Mouse (Mus musculus) stomach, embryonic 16.5 days (tissue): ENCODE measurements around the gene S100a7a. TPM values are rescaled to one million over a fixed set of nuclear protein-coding genes. Genes with fewer than 3 reads are reported as not detected.

ENCODE experiments used
- ATAC-seq: fragments of 200-750 bp; cut with Nextera tagmentation; 2 replicates; pipeline ENCODE4 v1.8.0; 2017; ENCODE audit warnings: moderate number of reproducible peaks, moderate TSS enrichment; ENCODE audit not compliant: insufficient read depth, low FRiP score
- H3K27ac ChIP-seq: fragments of 300-500 bp; sonication (generic); 2 replicates; pipeline ENCODE4 v1.5.1; 2014; ENCODE audit warnings: low read length
- H3K27me3 ChIP-seq: fragments of 300-500 bp; sonication (generic); 2 replicates; pipeline ENCODE4 v1.6.1; 2014; ENCODE audit warnings: low read length, control low read depth, mixed read lengths; ENCODE audit not compliant: control insufficient read depth, insufficient read depth
- H3K36me3 ChIP-seq: fragments of 300-500 bp; sonication (generic); 2 replicates; pipeline ENCODE4 v1.6.1; 2014; ENCODE audit warnings: low read length; ENCODE audit not compliant: control insufficient read depth, insufficient read depth
- H3K4me1 ChIP-seq: fragments of 300-500 bp; sonication (generic); 2 replicates; pipeline ENCODE4 v1.6.1; 2014; ENCODE audit warnings: low read length, control low read depth, mixed read lengths; ENCODE audit not compliant: control insufficient read depth, insufficient read depth
- H3K4me2 ChIP-seq: fragments of 300-500 bp; sonication (generic); 2 replicates; pipeline ENCODE4 v1.6.1; 2014; ENCODE audit warnings: low read depth, low read length, mixed read lengths
- H3K4me3 ChIP-seq: fragments of 300-500 bp; sonication (generic); replicated peaks from 2 replicates; pipeline ENCODE4 v1.5.1; 2014; ENCODE audit warnings: mild to moderate bottlenecking, low read length
- H3K9ac ChIP-seq: fragments of 300-500 bp; sonication (generic); 2 replicates; pipeline ENCODE4 v1.6.1; 2014; ENCODE audit warnings: low read length
- H3K9me3 ChIP-seq: fragments of 300-500 bp; sonication (generic); replicated peaks from 2 replicates; pipeline ENCODE4 v1.6.1; 2016; ENCODE audit warnings: low read length, control low read depth; ENCODE audit not compliant: control insufficient read depth
- WGBS: fragments of 180-500 bp; shearing (Covaris S2); extraction: QIAGEN DNeasy Blood & Tissue Kit; methylation state at CpG from one replicate; pipeline ENCODE4 v1.1.7; 2014; 5-methylcytosine and 5-hydroxymethylcytosine counted together
- polyA plus RNA-seq: library from polyadenylated mRNA; unstranded; fragments of >200 nt; fragmentation: Nextera tagmentation; extraction: Ambion mirVana; gene quantifications from 2 replicates; pipeline ENCODE4 v1.2.1, GENCODE M21; 2015

The S100a7a gene
- polyA plus RNA-seq, result 9.8 and 29.5 TPM in 2 replicates

DNA sequence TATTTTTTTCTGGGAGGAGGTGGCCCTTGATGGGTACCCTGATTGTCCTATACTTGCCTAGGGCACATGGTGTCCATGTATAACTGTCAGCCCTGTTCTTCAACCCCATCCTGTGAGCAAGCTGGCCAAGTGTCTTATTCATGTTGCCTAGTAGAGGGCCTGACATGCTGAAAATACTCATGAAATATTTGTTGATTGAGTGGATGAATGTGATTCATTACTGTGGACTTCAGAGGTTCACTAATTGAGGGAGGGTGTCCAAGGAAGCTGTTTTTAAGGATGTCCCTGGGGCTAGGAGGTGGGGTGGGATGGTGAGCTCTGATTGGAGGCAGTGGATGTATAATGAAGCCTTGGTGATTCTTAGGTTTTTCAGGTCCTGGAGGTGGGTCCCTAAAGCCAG is at the start of gene S100a7a:
TSS of gene S100a7a (plus strand) at position 301 of the 400 bp plus-strand sequence.
- Histone ChIP-seq H3K4me1 (no peaks in the 10 kb centered on the region), H3K4me2 (no peak within 1 kb of the TSS), H3K4me3 (no peak within 1 kb of the TSS), H3K9me3 (no peaks in the 10 kb centered on the region), H3K27ac (no peak within 1 kb of the TSS), H3K36me3 (no peaks in the 10 kb centered on the region), H3K27me3 (no peaks in the 10 kb centered on the region), H3K9ac (no peak within 1 kb of the TSS)
- no peak for ATAC-seq

DNA sequence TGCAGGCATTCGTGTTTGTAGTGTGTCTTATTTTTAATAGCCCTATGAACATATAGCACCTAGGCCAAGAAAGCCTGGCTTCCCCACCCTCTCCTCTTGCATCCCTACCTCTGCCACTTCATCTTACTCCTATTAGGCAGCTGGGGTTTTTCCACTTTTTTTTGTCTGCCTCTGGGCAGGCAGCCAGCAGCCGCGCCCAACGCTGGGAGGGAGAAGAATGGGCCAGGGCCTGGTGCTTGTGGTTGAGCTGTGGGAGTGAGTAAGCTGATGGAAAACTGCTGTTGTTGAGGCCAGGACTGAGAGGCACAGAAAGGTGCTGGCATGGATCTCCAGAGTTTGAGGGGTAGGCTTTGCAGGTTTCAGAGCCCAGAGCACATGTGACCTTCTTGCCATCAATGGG is 49.4 kb upstream of the S100a7a start:
- H3K36me3 ChIP-seq, result no peaks in the 10 kb centered on the region
- peak; percentile 86 for ATAC-seq

DNA sequence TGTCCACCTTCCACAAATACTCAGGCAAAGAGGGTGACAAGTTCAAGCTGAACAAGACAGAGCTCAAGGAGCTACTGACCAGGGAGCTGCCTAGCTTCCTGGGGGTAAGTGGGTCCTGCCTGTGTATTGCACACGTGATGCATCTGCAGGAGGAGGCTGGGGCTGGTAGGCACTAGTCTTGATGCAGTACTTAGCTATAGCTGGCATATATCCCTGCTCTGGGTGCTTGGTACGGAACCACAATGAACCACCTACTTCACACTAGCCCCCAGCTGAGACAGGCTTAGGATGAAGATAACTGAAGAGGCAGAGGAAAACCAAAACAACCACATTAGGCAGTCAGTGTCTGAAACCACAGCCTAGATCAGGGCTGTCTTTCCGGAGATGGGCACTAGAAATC is 48.8 kb upstream of the S100a7a start:
- Histone ChIP-seq H3K9ac (no peak overlapping the region), H3K4me2 (no peak overlapping the region), H3K27me3 (no peaks in the 10 kb centered on the region), H3K9me3 (no peaks in the 10 kb centered on the region), H3K27ac (peak overlapping the region; percentile 89), H3K4me1 (peaks cover 37% of the 10 kb centered on the region), H3K4me3 (no peak overlapping the region), H3K36me3 (no peaks in the 10 kb centered on the region)
- no peak for ATAC-seq
- 71% methylated on average over 3 of the region's 3 CpGs for WGBS

More for the DNA sequence above, 49.4 kb upstream of the S100a7a start:
- H3K27me3 ChIP-seq, result no peaks in the 10 kb centered on the region
- H3K9me3 ChIP-seq, result no peaks in the 10 kb centered on the region
- WGBS, result 11% methylated on average over 4 of the region's 4 CpGs
- H3K9ac ChIP-seq, result no peak overlapping the region; the same call in 1 of the 2 replicates
- no peak overlapping the region for H3K4me2 ChIP-seq
- H3K4me3 ChIP-seq, result no peak overlapping the region
- H3K27ac ChIP-seq, result peak overlapping the region; percentile 89
- H3K4me1 ChIP-seq, result peaks cover 37% of the 10 kb centered on the region

DNA sequence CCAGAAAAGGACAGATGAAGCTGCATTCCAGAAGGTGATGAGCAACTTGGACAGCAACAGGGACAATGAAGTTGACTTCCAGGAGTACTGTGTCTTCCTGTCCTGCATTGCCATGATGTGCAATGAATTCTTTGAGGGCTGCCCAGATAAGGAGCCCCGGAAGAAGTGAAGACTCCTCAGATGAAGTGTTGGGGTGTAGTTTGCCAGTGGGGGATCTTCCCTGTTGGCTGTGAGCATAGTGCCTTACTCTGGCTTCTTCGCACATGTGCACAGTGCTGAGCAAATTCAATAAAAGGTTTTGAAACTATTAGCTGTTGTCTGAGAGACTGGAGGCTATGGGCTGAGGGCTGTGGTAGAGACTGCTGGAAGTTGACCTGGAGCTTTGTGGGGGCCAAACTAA is 48.1 kb upstream of the S100a7a start:
- Histone ChIP-seq H3K4me2 (no peak overlapping the region), H3K4me3 (no peak overlapping the region), H3K9ac (no peak overlapping the region), H3K36me3 (no peaks in the 10 kb centered on the region), H3K4me1 (peaks cover 31% of the 10 kb centered on the region), H3K27ac (peak overlapping the region; percentile 89), H3K9me3 (no peaks in the 10 kb centered on the region), H3K27me3 (no peaks in the 10 kb centered on the region)
- 72% methylated on average over 2 of the region's 2 CpGs for WGBS
- ATAC-seq, result no peak; the same call in 1 of the 2 replicates

DNA sequence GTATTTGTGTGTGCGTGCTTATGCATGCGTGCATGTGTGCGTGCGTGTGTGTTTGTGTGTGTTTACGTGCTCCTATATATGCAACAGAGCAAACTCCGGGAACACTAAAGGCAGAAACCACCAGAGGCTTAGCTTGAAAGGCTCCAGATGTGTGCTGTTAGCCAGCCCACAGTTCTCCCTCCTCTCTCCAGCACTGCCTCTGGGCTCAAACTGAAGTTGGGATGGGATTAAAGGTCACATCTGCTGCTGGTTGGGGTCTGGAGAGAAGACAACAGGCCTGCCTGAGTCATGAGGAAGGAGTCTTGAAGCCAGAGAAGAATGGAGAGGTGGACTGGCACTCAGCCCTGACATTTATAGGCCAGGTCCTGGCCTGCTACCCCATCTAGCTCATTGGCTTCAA is 47.6 kb upstream of the S100a7a start:
- WGBS, result 67% methylated on average over 6 of the region's 6 CpGs

DNA sequence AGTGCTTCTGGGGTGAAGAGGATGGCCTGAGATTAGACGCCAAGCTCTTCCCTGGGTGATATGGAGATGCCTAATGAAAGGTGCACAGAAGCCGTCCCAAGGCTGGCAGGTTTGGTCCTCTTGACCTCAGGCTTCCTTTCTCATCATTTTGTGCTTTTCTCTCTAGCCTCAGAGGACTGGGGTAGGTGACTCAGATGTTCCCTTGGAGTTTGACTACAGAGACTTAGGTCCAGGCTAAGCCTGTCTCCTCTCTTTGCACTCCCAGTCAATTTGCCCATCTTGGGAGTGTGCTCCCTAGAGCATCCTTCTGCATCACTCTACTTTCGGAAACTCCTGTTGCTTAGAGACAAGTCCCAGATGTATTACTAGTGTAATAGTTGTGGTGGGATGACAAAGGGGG is 46.5 kb upstream of the S100a7a start:
- ATAC-seq, result no peak
- WGBS, result 90% methylated on average over 3 of the region's 3 CpGs
- Histone ChIP-seq H3K27me3 (no peaks in the 10 kb centered on the region), H3K4me1 (peaks cover 31% of the 10 kb centered on the region), H3K27ac (no peak overlapping the region), H3K4me3 (no peak overlapping the region), H3K9me3 (no peaks in the 10 kb centered on the region), H3K4me2 (no peak overlapping the region), H3K9ac (no peak overlapping the region), H3K36me3 (no peaks in the 10 kb centered on the region)

More for the DNA sequence above, 47.6 kb upstream of the S100a7a start:
- H3K27ac ChIP-seq, result peak overlapping the region; percentile 89
- H3K4me1 ChIP-seq, result peaks cover 29% of the 10 kb centered on the region
- no peak overlapping the region for H3K4me3 ChIP-seq
- H3K27me3 ChIP-seq, result no peaks in the 10 kb centered on the region
- H3K4me2 ChIP-seq, result no peak overlapping the region
- no peaks in the 10 kb centered on the region for H3K9me3 ChIP-seq
- ATAC-seq, result peak; percentile 71
- H3K36me3 ChIP-seq, result no peaks in the 10 kb centered on the region
- H3K9ac ChIP-seq, result no peak overlapping the region

DNA sequence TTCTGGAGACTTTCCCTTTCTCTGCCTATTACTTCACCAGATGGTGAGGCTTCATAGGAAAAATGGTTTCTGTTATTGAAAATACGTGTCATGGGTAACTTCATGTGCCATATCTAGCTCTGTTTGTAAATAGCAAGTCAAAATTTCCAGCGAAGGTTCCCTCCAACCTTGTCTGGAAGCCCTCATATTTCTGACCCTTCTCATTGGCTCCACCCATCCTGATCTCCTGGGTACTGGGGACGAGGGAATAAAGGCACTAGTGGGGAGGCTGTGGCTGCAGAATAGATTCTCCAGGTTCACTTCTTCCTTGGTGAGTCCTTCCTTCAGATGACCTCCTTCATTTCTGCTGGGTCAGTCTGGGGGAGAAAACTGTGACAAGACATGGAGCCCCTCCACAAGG is 45.6 kb upstream of the S100a7a start, which contains the start of gene S100a5:
TSS of gene S100a5 (plus strand) at position 301 of the 400 bp plus-strand sequence.
- Histone ChIP-seq H3K9me3 (no peaks in the 10 kb centered on the region), H3K9ac (0 out of 2 replicates have a peak within 1 kb of the TSS, but pooled peaks have one; percentile 0), H3K27ac (no peak within 1 kb of the TSS), H3K36me3 (no peaks in the 10 kb centered on the region), H3K4me2 (no peak within 1 kb of the TSS), H3K4me3 (no peak within 1 kb of the TSS), H3K27me3 (no peaks in the 10 kb centered on the region), H3K4me1 (peaks cover 34% of the 10 kb centered on the region)
- WGBS, result 50% methylated on average over 3 of the region's 3 CpGs
- no peak for ATAC-seq

DNA sequence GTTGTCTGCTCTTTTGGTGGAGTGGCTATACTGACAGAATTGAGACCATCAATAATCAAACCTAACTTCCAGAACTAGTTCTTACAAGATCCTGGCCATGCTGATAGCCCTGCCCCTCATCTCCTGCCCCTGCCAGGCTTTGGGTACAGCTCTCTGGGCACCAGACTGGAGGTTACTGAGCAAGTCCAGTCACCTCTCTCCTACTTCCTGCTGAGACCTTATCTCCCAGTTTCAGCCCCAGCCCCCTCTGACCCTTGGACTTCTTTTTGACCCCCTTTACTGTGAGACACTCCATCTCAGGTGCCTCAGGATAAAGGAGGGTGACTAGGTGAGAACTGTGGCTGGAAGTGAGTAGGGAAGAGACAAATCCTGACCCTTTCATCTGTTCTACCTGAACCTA is 44.7 kb upstream of the S100a7a start:
- Histone ChIP-seq H3K9me3 (no peaks in the 10 kb centered on the region), H3K27me3 (no peaks in the 10 kb centered on the region), H3K4me2 (no peak overlapping the region), H3K4me3 (no peak overlapping the region), H3K4me1 (peaks cover 29% of the 10 kb centered on the region), H3K36me3 (no peaks in the 10 kb centered on the region), H3K27ac (no peak overlapping the region), H3K9ac (0 out of 2 replicates have a peak overlapping the region, but pooled peaks have one; percentile 0)
- ATAC-seq, result no peak

DNA sequence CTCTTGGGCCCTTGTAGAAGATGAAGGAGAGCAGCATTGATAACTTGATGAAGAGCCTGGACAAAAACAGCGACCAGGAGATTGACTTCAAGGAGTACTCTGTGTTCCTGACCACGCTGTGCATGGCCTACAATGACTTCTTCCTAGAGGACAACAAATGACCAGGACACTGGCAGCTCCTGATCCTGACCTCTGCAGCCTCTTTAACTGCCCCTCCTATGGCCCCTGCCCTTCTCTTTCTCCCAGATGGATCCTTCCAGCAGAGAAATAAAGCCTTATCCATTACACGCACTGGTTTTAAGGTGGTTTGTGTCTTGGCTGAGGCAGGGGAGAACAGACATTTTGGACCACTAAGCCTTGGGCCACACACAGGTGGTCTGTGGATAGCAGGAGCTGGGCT is 42.3 kb upstream of the S100a7a start:
- no peak for ATAC-seq
- no peaks in the 10 kb centered on the region for H3K27me3 ChIP-seq
- H3K36me3 ChIP-seq, result no peaks in the 10 kb centered on the region
- no peak overlapping the region for H3K4me2 ChIP-seq
- H3K27ac ChIP-seq, result 0 out of 2 replicates have a peak overlapping the region, but pooled peaks have one; percentile 14
- no peak overlapping the region for H3K9ac ChIP-seq
- peaks cover 20% of the 10 kb centered on the region for H3K4me1 ChIP-seq
- 91% methylated on average over 3 of the region's 3 CpGs for WGBS
- H3K9me3 ChIP-seq, result no peaks in the 10 kb centered on the region
- H3K4me3 ChIP-seq, result no peak overlapping the region
